14 mouse cellular contexts compared by ENCODE assay signal in the genomic region with DNA sequence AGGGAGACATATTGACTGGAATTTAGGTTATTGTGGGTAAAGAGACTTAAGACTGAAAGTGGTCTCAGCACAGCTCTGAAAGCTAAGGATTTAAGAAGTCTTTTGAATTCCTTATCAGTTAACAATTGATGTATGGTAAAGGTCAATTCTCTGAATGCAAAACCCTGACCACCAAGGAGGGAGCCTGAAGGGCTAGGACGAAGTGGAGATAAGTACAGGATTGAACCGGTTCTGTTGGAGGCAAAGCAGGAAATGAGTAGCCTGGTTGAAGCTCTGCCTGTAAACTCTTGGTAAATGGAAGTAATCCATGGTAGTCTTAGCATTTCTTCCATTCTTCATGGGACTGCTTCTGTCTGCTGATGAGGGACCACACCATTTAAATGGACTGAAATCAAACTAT.
"Had no signal": no experiment of that assay in that cellular context is flagged by ENCODE, and none has a peak within 500 bp of the region (broad histone marks: within the 10 kb centered on the region; RNA-seq: fewer than 3 reads in every experiment).

No protein-coding gene starts in this region.

- H3K36me3 ChIP-seq: limb, embryonic 12.5 days; liver, embryonic 13.5 days; lung, embryonic 15.5 days; neural tube, embryonic 12.5 days had no signal

- H3K27ac ChIP-seq: limb, embryonic 12.5 days; liver, embryonic 13.5 days; lung, embryonic 15.5 days; neural tube, embryonic 12.5 days had no signal

- H3K4me1 ChIP-seq: limb, embryonic 12.5 days; neural tube, embryonic 12.5 days had no signal

- H3K4me3 ChIP-seq: limb, embryonic 12.5 days; liver, embryonic 13.5 days; lung, embryonic 15.5 days; neural tube, embryonic 12.5 days had no signal

- H3K27me3 ChIP-seq: limb, embryonic 12.5 days; liver, embryonic 13.5 days; lung, embryonic 15.5 days; neural tube, embryonic 12.5 days had no signal

- H3K9ac ChIP-seq: limb, embryonic 12.5 days; liver, embryonic 13.5 days; liver, postnatal 0 days; lung, embryonic 15.5 days; neural tube, embryonic 12.5 days had no signal

- DNase-seq: kidney, adult 8-10 months; kidney, postnatal 25 days; layer of hippocampus, adult 9-11 months; layer of hippocampus, postnatal 36 days; liver; liver, embryonic 13.5 days; liver, postnatal 0 days; lung, postnatal 14 days; midbrain, embryonic 14.5 days; thymus, adult 18-20 months; thymus, postnatal 14 days had no signal

- H3K4me2 ChIP-seq: limb, embryonic 12.5 days; liver, embryonic 13.5 days; lung, embryonic 15.5 days; neural tube, embryonic 12.5 days had no signal

- ATAC-seq: liver, postnatal 0 days had no signal

- H3K9me3 ChIP-seq: limb, embryonic 12.5 days; liver, embryonic 13.5 days; lung, embryonic 15.5 days; neural tube, embryonic 12.5 days had no signal
